Mouse (Mus musculus) myocyte (in vitro differentiated cells): ENCODE results near the gene Wif1.

Experiments used
- CEBPB ChIP-seq: IDR thresholded peaks from 2 replicates; pipeline ENCODE4 v1.6.1; 2011; ENCODE audit warnings: mild to moderate bottlenecking, moderate library complexity; ENCODE audit not compliant: poor library complexity, insufficient read depth, severe bottlenecking
- E2F4 ChIP-seq: IDR thresholded peaks from one replicate; pipeline ENCODE4 v1.6.1; 2011; ENCODE audit warnings: mild to moderate bottlenecking, control low read depth, moderate library complexity; ENCODE audit not compliant: insufficient read depth
- MAX ChIP-seq: IDR thresholded peaks from one replicate; pipeline ENCODE4 v1.6.1; 2011; ENCODE audit warnings: low read depth, mild to moderate bottlenecking, control low read depth
- MYOD1 ChIP-seq, 3 experiments: IDR thresholded peaks; one replicate each; pipeline ENCODE4 v1.6.1; 2011; ENCODE audit warnings: control low read depth in 2 of 3, low read depth in 2 of 3, mild to moderate bottlenecking in 2 of 3, moderate library complexity in 1 of 3; ENCODE audit not compliant: insufficient read length in 2 of 3, control insufficient read depth in 1 of 3
- MYOG ChIP-seq, 3 experiments: IDR thresholded peaks; one replicate each; pipeline ENCODE4 v1.6.1; 2011; ENCODE audit warnings: control low read depth in 2 of 3, low read depth in 2 of 3, mild to moderate bottlenecking in 2 of 3; ENCODE audit not compliant: insufficient read length in 2 of 3, control insufficient read depth in 1 of 3, insufficient read depth in 1 of 3
- POLR2A ChIP-seq: IDR thresholded peaks from one replicate; pipeline ENCODE4 v1.6.1; 2011; ENCODE audit warnings: low read depth, mild to moderate bottlenecking, control low read depth, moderate library complexity; ENCODE audit not compliant: insufficient read length
- POLR2AphosphoS2 ChIP-seq: IDR thresholded peaks from one replicate; pipeline ENCODE4 v1.6.1; 2011; ENCODE audit warnings: low read depth, control low read depth; ENCODE audit not compliant: insufficient read length
- REST ChIP-seq: IDR thresholded peaks from one replicate; pipeline ENCODE4 v1.6.1; 2011; ENCODE audit warnings: mild to moderate bottlenecking, control low read depth, moderate library complexity; ENCODE audit not compliant: insufficient read depth, insufficient read length
- SRF ChIP-seq: IDR thresholded peaks from one replicate; pipeline ENCODE4 v1.6.1; 2011; ENCODE audit warnings: low read depth; ENCODE audit not compliant: control insufficient read depth, insufficient read length
- TCF12 ChIP-seq: IDR thresholded peaks from one replicate; pipeline ENCODE4 v1.6.1; 2011; ENCODE audit warnings: mild to moderate bottlenecking, control low read depth; ENCODE audit not compliant: poor library complexity, insufficient read depth, severe bottlenecking
- USF1 ChIP-seq: IDR thresholded peaks from one replicate; pipeline ENCODE4 v1.6.1; 2011; ENCODE audit warnings: low read depth, mild to moderate bottlenecking, control low read depth, moderate library complexity

DNA sequence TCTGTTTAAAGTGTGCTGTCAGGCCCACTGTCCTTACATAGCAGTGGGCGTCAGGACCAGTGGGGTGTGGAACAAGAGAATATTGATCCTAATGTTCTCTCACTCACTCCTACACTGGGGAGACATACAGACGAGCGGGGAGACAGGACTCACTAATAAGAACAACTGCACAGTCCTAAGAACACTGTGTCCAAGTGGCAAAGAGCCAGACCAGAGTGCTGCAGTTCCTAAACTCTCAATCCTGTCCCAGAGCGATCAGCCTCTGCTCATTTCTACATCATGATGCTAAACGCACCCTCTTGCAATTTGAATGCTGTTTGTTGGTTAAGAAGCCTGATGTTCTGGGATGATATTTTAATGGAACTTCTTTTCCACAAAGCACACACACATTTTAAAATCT lies 54.9 kb downstream of the Wif1 start:
- no peak for TF ChIP-seq POLR2A
- no peak for TF ChIP-seq POLR2AphosphoS2
- no peak for TF ChIP-seq MAX
- no peak for TF ChIP-seq E2F4
- TF ChIP-seq MYOG (IDR thresholded peaks at IDR 0.05; ENCODE audit: control insufficient read depth in 1 of 3, insufficient read depth in 1 of 3, insufficient read length in 2 of 3, low read depth in 2 of 3), result no peak
- no peak for TF ChIP-seq MYOD1 (IDR thresholded peaks at IDR 0.05; ENCODE audit: control insufficient read depth in 1 of 3, insufficient read length in 2 of 3, low read depth in 2 of 3)
- TF ChIP-seq TCF12, result no peak
- no peak for TF ChIP-seq USF1
- TF ChIP-seq CEBPB, result no peak
- no peak for TF ChIP-seq SRF
- TF ChIP-seq REST, result no peak
